Mouse (Mus musculus) spleen, adult 2 months (tissue): ENCODE measurements around the gene Tenm3. TPM values are rescaled to one million over a fixed set of nuclear protein-coding genes. Genes with fewer than 3 reads are reported as not detected.

Source experiments
- DNase-seq, 2 experiments: peaks; one replicate each; pipeline versions ENCODE4 v3.0.0 to v3.0.0-alpha.2; 2012 to 2021; ENCODE audit warnings: low spot score in 2 of 2, low read depth in 1 of 2
- H3K27ac ChIP-seq: fragments of 200-500 bp; 2 replicates; pipeline ENCODE4 v1.5.1; 2012; ENCODE audit warnings: low read length, inconsistent platforms; ENCODE audit not compliant: insufficient read depth
- H3K27me3 ChIP-seq: fragments of 200-500 bp; 2 replicates; pipeline ENCODE4 v1.6.1; 2012; ENCODE audit warnings: mild to moderate bottlenecking, moderate library complexity, low read length, inconsistent platforms; ENCODE audit not compliant: control insufficient read depth, insufficient read depth
- H3K36me3 ChIP-seq: fragments of 200-500 bp; 2 replicates; pipeline ENCODE4 v1.6.1; 2012; ENCODE audit warnings: mild to moderate bottlenecking, low read length, inconsistent platforms; ENCODE audit not compliant: control insufficient read depth, insufficient read depth
- H3K4me1 ChIP-seq: fragments of 200-500 bp; 2 replicates; pipeline ENCODE4 v1.6.1; 2011; ENCODE audit warnings: inconsistent platforms; ENCODE audit not compliant: control insufficient read depth, insufficient read depth, insufficient read length
- H3K4me3 ChIP-seq: fragments of 200-500 bp; 2 replicates; pipeline ENCODE4 v1.5.1; 2011; ENCODE audit warnings: mild to moderate bottlenecking, inconsistent platforms; ENCODE audit not compliant: insufficient read depth, insufficient read length; ENCODE audit errors: extremely low read depth
- CTCF ChIP-seq: fragments of 200-500 bp; IDR thresholded peaks from 2 replicates; pipeline ENCODE4 v1.5.1; 2011; ENCODE audit warnings: mild to moderate bottlenecking, inconsistent platforms; ENCODE audit not compliant: insufficient read depth, insufficient read length, insufficient replicate concordance; ENCODE audit errors: extremely low read depth
- POLR2A ChIP-seq: fragments of 200-500 bp; IDR thresholded peaks from 2 replicates; pipeline ENCODE4 v1.6.1; 2011; ENCODE audit warnings: low read depth, low read length, inconsistent platforms
- WGBS: fragments of 180-500 bp; shearing (Covaris S2); methylation state at CpG from one replicate; pipeline ENCODE4 v1.1.7; 2018; 5-methylcytosine and 5-hydroxymethylcytosine counted together
- polyA plus RNA-seq: library from polyadenylated mRNA; depleted of rRNA; stranded (reverse); fragments of >200 nt; gene quantifications from 2 replicates; pipeline ENCODE4 v1.2.3, GENCODE M21; 2012

Tenm3 gene
- polyA plus RNA-seq, 1 experiment = 0.48 TPM

DNA sequence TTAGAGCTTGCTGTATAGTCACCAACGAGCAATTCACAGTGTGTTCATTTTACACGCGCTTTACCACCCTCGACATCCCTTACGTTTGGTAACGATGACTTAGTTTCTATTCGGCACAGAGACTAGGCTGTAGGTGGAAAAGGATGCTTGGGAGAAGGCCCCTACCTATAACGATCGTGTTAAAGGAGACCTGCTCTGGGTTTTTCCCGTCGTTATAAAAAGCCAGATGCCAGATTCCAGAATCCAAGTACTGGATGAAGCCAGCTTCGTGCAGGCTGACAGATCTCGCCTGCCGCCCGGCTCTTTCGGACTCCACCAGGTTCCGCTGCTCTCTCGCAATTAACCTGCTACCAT is 500.7 kb downstream of the Tenm3 start:
- Histone ChIP-seq H3K27me3 (no peaks in the 10 kb centered on the region), H3K4me1 (no peaks in the 10 kb centered on the region), H3K27ac (no peak overlapping the region), H3K36me3 (no peaks in the 10 kb centered on the region), H3K4me3 (no peak overlapping the region)
- no peak for TF ChIP-seq CTCF
- no peak for TF ChIP-seq POLR2A
- WGBS = 92% methylated on average over 18 of the region's 18 CpGs
- DNase-seq = no peak

- WGBS = 92% methylated on average over 30 of the region's 30 CpGs
- no peak overlapping the region for H3K4me3 ChIP-seq
- H3K27ac ChIP-seq = no peak overlapping the region
- no peak for DNase-seq
- no peaks in the 10 kb centered on the region for H3K4me1 ChIP-seq
- TF ChIP-seq POLR2A = no peak
- TF ChIP-seq CTCF = no peak
- no peaks in the 10 kb centered on the region for H3K27me3 ChIP-seq
- no peaks in the 10 kb centered on the region for H3K36me3 ChIP-seq
Observed at GRCm38 (mm10) chr8:48342321-48343066, 501.3 kb downstream of the Tenm3 start.

GRCm38 (mm10) chr8:48341692-48342091 is 502.1 kb downstream of the Tenm3 start:
- Histone ChIP-seq H3K27ac (no peak overlapping the region), H3K27me3 (no peaks in the 10 kb centered on the region), H3K4me3 (no peak overlapping the region), H3K36me3 (no peaks in the 10 kb centered on the region), H3K4me1 (no peaks in the 10 kb centered on the region)
- TF ChIP-seq CTCF = no peak
- no peak for TF ChIP-seq POLR2A
- 79% methylated on average over 4 of the region's 4 CpGs for WGBS
- no peak for DNase-seq

GRCm38 (mm10) chr8:48341276-48341675 is 502.5 kb downstream of the Tenm3 start:
- Histone ChIP-seq H3K27me3 (no peaks in the 10 kb centered on the region), H3K4me1 (no peaks in the 10 kb centered on the region), H3K4me3 (no peak overlapping the region), H3K27ac (no peak overlapping the region), H3K36me3 (no peaks in the 10 kb centered on the region)
- TF ChIP-seq POLR2A = no peak
- TF ChIP-seq CTCF = no peak
- WGBS = 95% methylated on average over 5 of the region's 5 CpGs
- DNase-seq = no peak

- Histone ChIP-seq H3K4me3 (no peak overlapping the region), H3K27me3 (no peaks in the 10 kb centered on the region), H3K4me1 (no peaks in the 10 kb centered on the region), H3K36me3 (no peaks in the 10 kb centered on the region), H3K27ac (no peak overlapping the region)
- no peak for TF ChIP-seq POLR2A
- no peak for TF ChIP-seq CTCF
- DNase-seq = no peak
- WGBS = 93% methylated on average over 11 of the region's 11 CpGs
Observed at GRCm38 (mm10) chr8:48322655-48323265, 521.0 kb downstream of the Tenm3 start.

- DNase-seq = no peak
- Histone ChIP-seq H3K27me3 (no peaks in the 10 kb centered on the region), H3K4me1 (no peaks in the 10 kb centered on the region), H3K36me3 (no peaks in the 10 kb centered on the region), H3K4me3 (no peak overlapping the region), H3K27ac (no peak overlapping the region)
- 89% methylated on average over 6 of the region's 6 CpGs for WGBS
- TF ChIP-seq POLR2A (no peak), CTCF (no peak)
Observed at GRCm38 (mm10) chr8:48322240-48322639, 521.5 kb downstream of the Tenm3 start.

DNA sequence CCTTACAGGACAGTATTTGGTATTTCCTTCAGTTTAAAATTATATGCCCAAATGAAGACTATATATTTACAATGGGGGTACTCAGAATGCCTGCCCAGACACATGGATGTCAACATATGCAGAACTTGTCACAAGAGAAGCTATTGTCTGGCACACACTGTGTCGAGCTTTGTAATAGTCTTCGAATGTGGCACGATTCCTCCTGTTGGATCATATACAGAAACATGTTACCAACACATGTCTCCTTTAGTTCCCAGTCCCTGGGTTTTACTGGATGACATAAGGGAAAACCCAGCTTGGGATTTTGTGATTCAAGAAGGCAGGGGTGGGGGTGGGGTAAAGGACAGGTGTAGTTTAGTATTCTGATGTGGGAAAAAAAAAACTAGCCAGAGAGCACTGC is 524.1 kb downstream of the Tenm3 start:
- Histone ChIP-seq H3K27me3 (no peaks in the 10 kb centered on the region), H3K4me3 (no peak overlapping the region), H3K27ac (no peak overlapping the region), H3K4me1 (no peaks in the 10 kb centered on the region), H3K36me3 (no peaks in the 10 kb centered on the region)
- no peak for TF ChIP-seq CTCF
- no peak for DNase-seq
- WGBS = 90% methylated on average over 3 of the region's 3 CpGs

GRCm38 (mm10) chr8:48317498-48317897 is 526.3 kb downstream of the Tenm3 start:
- Histone ChIP-seq H3K27ac (no peak overlapping the region), H3K4me1 (no peaks in the 10 kb centered on the region), H3K27me3 (no peaks in the 10 kb centered on the region), H3K36me3 (no peaks in the 10 kb centered on the region), H3K4me3 (no peak overlapping the region)
- 90% methylated on average over 10 of the region's 10 CpGs for WGBS
- no peak for DNase-seq
- TF ChIP-seq CTCF (no peak), POLR2A (no peak)
